Mouse (Mus musculus) myocyte (in vitro differentiated cells): ENCODE data around the gene Nt5c2.

ENCODE experiments used
- CEBPB ChIP-seq: IDR thresholded peaks from 2 replicates; pipeline ENCODE4 v1.6.1; 2011; ENCODE audit warnings: mild to moderate bottlenecking, moderate library complexity; ENCODE audit not compliant: poor library complexity, insufficient read depth, severe bottlenecking
- E2F4 ChIP-seq: IDR thresholded peaks from one replicate; pipeline ENCODE4 v1.6.1; 2011; ENCODE audit warnings: mild to moderate bottlenecking, control low read depth, moderate library complexity; ENCODE audit not compliant: insufficient read depth
- MAX ChIP-seq: IDR thresholded peaks from one replicate; pipeline ENCODE4 v1.6.1; 2011; ENCODE audit warnings: low read depth, mild to moderate bottlenecking, control low read depth
- MYOD1 ChIP-seq, 3 experiments: IDR thresholded peaks; one replicate each; pipeline ENCODE4 v1.6.1; 2011; ENCODE audit warnings: control low read depth in 2 of 3, low read depth in 2 of 3, mild to moderate bottlenecking in 2 of 3, moderate library complexity in 1 of 3; ENCODE audit not compliant: insufficient read length in 2 of 3, control insufficient read depth in 1 of 3
- MYOG ChIP-seq, 3 experiments: IDR thresholded peaks; one replicate each; pipeline ENCODE4 v1.6.1; 2011; ENCODE audit warnings: control low read depth in 2 of 3, low read depth in 2 of 3, mild to moderate bottlenecking in 2 of 3; ENCODE audit not compliant: insufficient read length in 2 of 3, control insufficient read depth in 1 of 3, insufficient read depth in 1 of 3
- POLR2A ChIP-seq: IDR thresholded peaks from one replicate; pipeline ENCODE4 v1.6.1; 2011; ENCODE audit warnings: low read depth, mild to moderate bottlenecking, control low read depth, moderate library complexity; ENCODE audit not compliant: insufficient read length
- POLR2AphosphoS2 ChIP-seq: IDR thresholded peaks from one replicate; pipeline ENCODE4 v1.6.1; 2011; ENCODE audit warnings: low read depth, control low read depth; ENCODE audit not compliant: insufficient read length
- TCF12 ChIP-seq: IDR thresholded peaks from one replicate; pipeline ENCODE4 v1.6.1; 2011; ENCODE audit warnings: mild to moderate bottlenecking, control low read depth; ENCODE audit not compliant: poor library complexity, insufficient read depth, severe bottlenecking
- TCF3 ChIP-seq: IDR thresholded peaks from one replicate; pipeline ENCODE4 v1.6.1; 2011; ENCODE audit warnings: low read depth, control low read depth; ENCODE audit not compliant: insufficient read length
- USF1 ChIP-seq: IDR thresholded peaks from one replicate; pipeline ENCODE4 v1.6.1; 2011; ENCODE audit warnings: low read depth, mild to moderate bottlenecking, control low read depth, moderate library complexity

DNA sequence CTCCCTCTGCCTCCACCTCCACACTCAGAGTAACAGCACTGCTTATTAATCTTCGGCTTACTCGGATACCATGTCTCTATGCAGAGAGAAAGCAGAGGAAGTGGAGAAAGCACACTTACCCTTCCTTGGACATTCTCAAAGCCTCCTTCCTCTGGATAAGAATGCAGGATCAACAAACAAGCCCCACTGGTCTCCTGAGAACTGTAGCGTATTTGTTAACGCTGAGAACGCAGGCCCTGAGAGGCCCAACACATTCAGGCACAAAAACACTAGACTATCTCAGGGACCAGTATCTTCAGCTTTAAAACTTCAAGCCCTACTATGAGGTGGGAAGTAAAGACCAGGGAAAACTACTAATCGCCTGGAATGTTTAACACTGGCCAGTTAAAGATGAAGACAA is 77.8 kb downstream of the Nt5c2 start:
- no peak for TF ChIP-seq MAX
- TF ChIP-seq POLR2A, result no peak
- no peak for TF ChIP-seq CEBPB
- TF ChIP-seq USF1, result no peak
- no peak for TF ChIP-seq POLR2AphosphoS2
- no peak for TF ChIP-seq E2F4
- no peak for TF ChIP-seq TCF12
- no peak for TF ChIP-seq TCF3
- no peak for TF ChIP-seq MYOD1 (IDR thresholded peaks at IDR 0.05; ENCODE audit: control insufficient read depth in 1 of 3, insufficient read length in 2 of 3, low read depth in 2 of 3)
- no peak for TF ChIP-seq MYOG (IDR thresholded peaks at IDR 0.05; ENCODE audit: control insufficient read depth in 1 of 3, insufficient read depth in 1 of 3, insufficient read length in 2 of 3, low read depth in 2 of 3)
